Mouse (Mus musculus): ENCODE results near the gene H2-T22. TPM values are rescaled to one million over a fixed set of nuclear protein-coding genes. Genes with fewer than 3 reads are reported as not detected.

H2-T22 gene
- total and polyA plus RNA-seq, 2 experiments from 2014 or later, result 8.2 to 17.4 TPM

DNA sequence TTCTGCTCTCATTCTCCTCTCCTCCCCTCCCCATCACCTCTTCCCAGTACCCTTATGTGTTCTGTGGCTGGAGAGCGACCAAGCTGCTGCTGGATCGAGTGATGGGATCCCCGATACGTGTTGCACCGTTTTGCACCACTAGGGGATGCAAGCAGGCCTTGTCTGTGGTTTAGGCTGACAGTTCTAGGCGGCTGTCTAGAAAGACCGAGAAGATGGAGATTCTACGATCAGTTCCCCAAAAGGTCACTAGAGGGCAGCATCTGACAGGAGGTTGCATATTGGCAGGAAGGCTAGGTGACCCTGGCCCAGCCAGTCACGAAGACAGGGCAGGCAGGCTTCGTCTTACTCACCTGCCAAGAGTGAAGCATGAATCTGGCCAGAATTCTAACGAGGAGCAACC is 45.6 kb downstream of the H2-T22 start:
- H3K9me3 ChIP-seq (replicated peaks; ENCODE audit: control insufficient read depth, low read length), result no peaks in the 10 kb centered on the region
- DNase-seq (ENCODE audit: low spot score) (peak; percentile 89), ATAC-seq (ENCODE audit: insufficient read depth, low read depth) (peak; percentile 42)
- 1% methylated on average over 11 of the region's 11 CpGs for WGBS
- no peak overlapping the region for H3K4me3 ChIP-seq (ENCODE audit: low read depth, low read length)
- no peaks in the 10 kb centered on the region for H3K27me3 ChIP-seq (ENCODE audit: control insufficient read depth, insufficient read depth, low read length)
- no peaks in the 10 kb centered on the region for H3K36me3 ChIP-seq (replicated peaks; ENCODE audit: control insufficient read depth, insufficient read depth, low read length)
- no peak overlapping the region for H3K27ac ChIP-seq (ENCODE audit: low read depth)
- no peak for TF ChIP-seq EP300 (IDR thresholded peaks at IDR 0.05; ENCODE audit: low read depth)
- TF ChIP-seq CTCF (IDR thresholded peaks at IDR 0.05; ENCODE audit: low read depth), result peak; percentile 99
- peaks cover 12% of the 10 kb centered on the region for H3K4me1 ChIP-seq (ENCODE audit: control insufficient read depth, insufficient read depth)
- no peak overlapping the region for H3K4me2 ChIP-seq (ENCODE audit: low read depth, low read length)
- H3K9ac ChIP-seq (replicated peaks; ENCODE audit: low read depth, low read length), result no peak overlapping the region

DNA sequence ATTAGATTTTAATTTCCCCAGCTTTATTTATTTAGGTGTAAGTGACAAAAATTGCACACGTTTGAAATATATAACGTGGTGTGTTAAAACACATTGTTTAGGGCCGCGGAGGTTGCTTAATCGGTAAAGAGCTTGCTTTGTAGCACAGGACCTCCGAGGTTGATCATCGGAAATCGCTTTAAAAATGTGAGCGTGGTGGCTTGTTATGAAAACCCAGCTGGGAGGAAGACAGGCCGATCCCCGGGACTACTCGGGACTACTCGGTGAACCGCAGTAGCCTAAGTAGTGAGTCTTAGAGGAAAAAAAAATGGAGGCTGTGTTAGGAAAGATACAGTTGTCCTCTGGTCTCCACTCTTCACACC is 47.7 kb downstream of the H2-T22 start:
- peak overlapping the region; percentile 64 for H3K4me3 ChIP-seq (ENCODE audit: low read depth, low read length)
- no peaks in the 10 kb centered on the region for H3K36me3 ChIP-seq (replicated peaks; ENCODE audit: control insufficient read depth, insufficient read depth, low read length)
- no peak for DNase-seq (ENCODE audit: low spot score)
- H3K27me3 ChIP-seq (ENCODE audit: control insufficient read depth, insufficient read depth, low read length), result no peaks in the 10 kb centered on the region
- TF ChIP-seq CTCF (IDR thresholded peaks at IDR 0.05; ENCODE audit: low read depth) (no peak), EP300 (IDR thresholded peaks at IDR 0.05; ENCODE audit: low read depth) (no peak)
- peaks cover 12% of the 10 kb centered on the region for H3K4me1 ChIP-seq (ENCODE audit: control insufficient read depth, insufficient read depth)
- peak overlapping the region; percentile 76 for H3K4me2 ChIP-seq (ENCODE audit: low read depth, low read length)
- ATAC-seq (ENCODE audit: insufficient read depth, low read depth), result no peak
- H3K9me3 ChIP-seq (replicated peaks; ENCODE audit: control insufficient read depth, low read length), result no peaks in the 10 kb centered on the region
- peak overlapping the region; percentile 73 for H3K27ac ChIP-seq (ENCODE audit: low read depth)
- peak overlapping the region; percentile 62 for H3K9ac ChIP-seq (replicated peaks; ENCODE audit: low read depth, low read length)
- WGBS, result 6% methylated on average over 14 of the region's 14 CpGs

DNA sequence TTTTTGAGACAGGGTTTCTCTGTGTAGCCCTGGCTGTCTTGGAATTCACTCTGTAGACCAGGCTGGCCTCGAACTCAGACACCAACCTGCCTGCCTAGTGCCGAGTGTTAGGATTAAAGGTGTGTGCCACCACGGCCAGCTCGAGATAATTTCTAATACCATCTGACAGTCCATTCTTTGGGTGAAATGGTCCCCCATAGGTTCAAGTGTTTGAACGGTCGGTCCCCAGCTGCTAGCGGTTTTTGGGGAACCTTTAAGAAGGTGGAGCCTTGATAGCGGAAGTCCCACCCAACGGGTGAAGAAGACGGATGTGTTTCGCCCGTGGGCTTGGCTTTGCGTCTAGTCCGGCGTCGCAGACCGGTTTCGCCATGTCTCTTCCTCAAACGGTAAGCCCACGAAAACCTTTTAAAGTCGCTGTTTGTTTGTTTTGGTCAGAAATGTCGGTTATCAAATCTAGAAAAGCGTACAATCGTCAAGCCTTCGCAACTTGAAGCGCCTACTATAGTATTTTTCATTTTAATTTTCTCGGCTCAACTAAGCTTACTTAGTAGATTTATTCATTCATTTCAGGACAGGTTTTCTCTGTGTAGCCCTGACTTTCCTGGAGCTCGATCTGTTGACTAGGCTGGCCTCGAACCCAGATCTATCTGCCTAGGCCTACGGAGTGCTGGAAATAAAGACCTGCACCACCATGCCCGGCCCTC is 48.2 kb downstream of the H2-T22 start:
- peak; percentile 60 for ATAC-seq (ENCODE audit: insufficient read depth, low read depth)
- peak overlapping the region; percentile 76 for H3K4me2 ChIP-seq (ENCODE audit: low read depth, low read length)
- no peaks in the 10 kb centered on the region for H3K9me3 ChIP-seq (replicated peaks; ENCODE audit: control insufficient read depth, low read length)
- peak overlapping the region; percentile 62 for H3K9ac ChIP-seq (replicated peaks; ENCODE audit: low read depth, low read length)
- H3K27ac ChIP-seq (ENCODE audit: low read depth), result peak overlapping the region; percentile 73
- WGBS, result 2% methylated on average over 31 of the region's 31 CpGs
- peaks cover 12% of the 10 kb centered on the region for H3K4me1 ChIP-seq (ENCODE audit: control insufficient read depth, insufficient read depth)
- TF ChIP-seq EP300 (IDR thresholded peaks at IDR 0.05; ENCODE audit: low read depth) (no peak), CTCF (IDR thresholded peaks at IDR 0.05; ENCODE audit: low read depth) (no peak)
- 0 out of 2 replicates have a peak, but pooled peaks cover under 1% of the 10 kb centered on the region for H3K36me3 ChIP-seq (replicated peaks; ENCODE audit: control insufficient read depth, insufficient read depth, low read length)
- peak; percentile 75 for DNase-seq (ENCODE audit: low spot score)
- no peaks in the 10 kb centered on the region for H3K27me3 ChIP-seq (ENCODE audit: control insufficient read depth, insufficient read depth, low read length)
- H3K4me3 ChIP-seq (ENCODE audit: low read depth, low read length), result peak overlapping the region; percentile 64

DNA sequence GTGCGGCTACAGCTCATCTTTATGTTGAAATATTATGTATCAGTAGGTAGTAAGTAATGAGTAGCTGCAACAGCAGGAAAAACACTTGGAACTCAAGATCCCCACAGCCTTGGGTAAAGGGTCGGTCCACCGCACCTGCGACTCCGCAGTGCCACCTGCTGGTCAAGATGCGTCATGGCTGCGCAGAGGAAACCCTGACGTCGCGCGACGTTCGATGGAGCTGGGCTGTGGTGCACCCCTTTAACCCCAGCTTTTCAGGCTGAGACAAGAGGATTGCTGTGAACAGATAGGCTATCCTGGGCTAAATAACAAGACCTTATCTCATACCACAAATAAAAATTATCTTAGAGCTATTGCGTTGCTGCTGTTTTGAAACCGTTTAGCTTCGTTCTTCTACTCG is 48.9 kb downstream of the H2-T22 start:
- 6% methylated on average over 17 of the region's 17 CpGs for WGBS

DNA sequence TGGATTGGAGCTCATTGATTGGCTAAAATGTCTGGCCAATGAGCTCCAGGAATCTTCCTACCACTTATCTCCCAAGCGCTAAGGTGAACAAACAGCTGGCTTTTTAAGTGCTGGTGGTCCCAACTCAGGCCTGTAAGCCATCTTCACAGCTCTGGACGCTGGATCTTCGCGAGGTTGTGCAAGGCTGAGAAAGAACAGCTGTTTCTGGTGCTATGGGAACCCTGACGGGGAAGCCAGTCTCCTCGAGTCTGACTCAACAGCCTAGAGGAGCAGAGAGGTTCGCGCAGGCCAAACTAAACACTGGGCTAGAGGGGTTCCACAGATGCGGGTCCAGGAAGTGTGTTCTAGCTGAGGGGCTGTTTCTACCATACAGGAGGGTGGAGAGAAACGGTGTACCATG is 50.8 kb downstream of the H2-T22 start:
- Histone ChIP-seq H3K9me3 (replicated peaks; ENCODE audit: control insufficient read depth, low read length) (no peaks in the 10 kb centered on the region), H3K9ac (replicated peaks; ENCODE audit: low read depth, low read length) (no peak overlapping the region), H3K4me3 (ENCODE audit: low read depth, low read length) (no peak overlapping the region), H3K36me3 (replicated peaks; ENCODE audit: control insufficient read depth, insufficient read depth, low read length) (peaks cover 24% of the 10 kb centered on the region), H3K4me1 (ENCODE audit: control insufficient read depth, insufficient read depth) (peaks cover 6% of the 10 kb centered on the region; the same call in 1 of the 2 replicates), H3K4me2 (ENCODE audit: low read depth, low read length) (no peak overlapping the region), H3K27me3 (ENCODE audit: control insufficient read depth, insufficient read depth, low read length) (no peaks in the 10 kb centered on the region), H3K27ac (ENCODE audit: low read depth) (no peak overlapping the region)
- TF ChIP-seq CTCF (IDR thresholded peaks at IDR 0.05; ENCODE audit: low read depth) (no peak), EP300 (IDR thresholded peaks at IDR 0.05; ENCODE audit: low read depth) (no peak)
- ATAC-seq (ENCODE audit: insufficient read depth, low read depth), result no peak
- DNase-seq (ENCODE audit: low spot score), result no peak
- WGBS, result 34% methylated on average over 10 of the region's 10 CpGs

More for the DNA sequence above, 48.9 kb downstream of the H2-T22 start:
- no peak overlapping the region for H3K9ac ChIP-seq (replicated peaks; ENCODE audit: low read depth, low read length)
- peaks cover 12% of the 10 kb centered on the region for H3K4me1 ChIP-seq (ENCODE audit: control insufficient read depth, insufficient read depth)
- H3K27ac ChIP-seq (ENCODE audit: low read depth), result no peak overlapping the region
- TF ChIP-seq EP300 (IDR thresholded peaks at IDR 0.05; ENCODE audit: low read depth), result no peak
- peak; percentile 99 for TF ChIP-seq CTCF (IDR thresholded peaks at IDR 0.05; ENCODE audit: low read depth)
- no peaks in the 10 kb centered on the region for H3K9me3 ChIP-seq (replicated peaks; ENCODE audit: control insufficient read depth, low read length)
- peak; percentile 84 for DNase-seq (ENCODE audit: low spot score)
- H3K4me2 ChIP-seq (ENCODE audit: low read depth, low read length), result peak overlapping the region; percentile 76
- no peaks in the 10 kb centered on the region for H3K27me3 ChIP-seq (ENCODE audit: control insufficient read depth, insufficient read depth, low read length)
- ATAC-seq (ENCODE audit: insufficient read depth, low read depth), result peak; percentile 74
- peaks cover 7% of the 10 kb centered on the region for H3K36me3 ChIP-seq (replicated peaks; ENCODE audit: control insufficient read depth, insufficient read depth, low read length)
- peak overlapping the region; percentile 64 for H3K4me3 ChIP-seq (ENCODE audit: low read depth, low read length)

Other genes starting within 250 kb of the H2-T22 start
- gene Ier3, start 221.1 kb downstream of the H2-T22 start, total RNA-seq (2014; rRNA removed; ENCODE audit: low replicate concordance), result 41.7 and 50.5 TPM in 2 replicates
- 70.7 and 79.4 TPM in 2 replicates for gene Ier3, start 221.1 kb downstream of the H2-T22 start, polyA plus RNA-seq (2015; fragmentation: Nextera tagmentation; extraction: Ambion mirVana)
- 161 and 163 TPM in 2 replicates for gene Flot1, start 219.5 kb downstream of the H2-T22 start, total RNA-seq (2014; rRNA removed; ENCODE audit: low replicate concordance)
- gene Flot1, start 219.5 kb downstream of the H2-T22 start, polyA plus RNA-seq (2015; fragmentation: Nextera tagmentation; extraction: Ambion mirVana), result 122 and 132 TPM in 2 replicates
- gene Tubb5, start 204.4 kb downstream of the H2-T22 start, total RNA-seq (2014; rRNA removed; ENCODE audit: low replicate concordance), result 1,043 and 1,325 TPM in 2 replicates
- gene Tubb5, start 204.4 kb downstream of the H2-T22 start, polyA plus RNA-seq (2015; fragmentation: Nextera tagmentation; extraction: Ambion mirVana), result 259 and 267 TPM in 2 replicates
- 5.4 and 25.0 TPM in 2 replicates for gene Mdc1, start 201.2 kb downstream of the H2-T22 start, total RNA-seq (2014; rRNA removed; ENCODE audit: low replicate concordance)
- gene Mdc1, start 201.2 kb downstream of the H2-T22 start, polyA plus RNA-seq (2015; fragmentation: Nextera tagmentation; extraction: Ambion mirVana), result 2.3 and 3.0 TPM in 2 replicates
- 16.1 and 36.2 TPM in 2 replicates for gene Nrm, start 181.4 kb downstream of the H2-T22 start, total RNA-seq (2014; rRNA removed; ENCODE audit: low replicate concordance)
- gene Nrm, start 181.4 kb downstream of the H2-T22 start, polyA plus RNA-seq (2015; fragmentation: Nextera tagmentation; extraction: Ambion mirVana), result 18.0 and 21.6 TPM in 2 replicates
- gene Ppp1r18, start 177.2 kb downstream of the H2-T22 start, total RNA-seq (2014; rRNA removed; ENCODE audit: low replicate concordance), result 30.0 and 35.0 TPM in 2 replicates
- gene Ppp1r18, start 177.2 kb downstream of the H2-T22 start, polyA plus RNA-seq (2015; fragmentation: Nextera tagmentation; extraction: Ambion mirVana), result 10.0 and 11.6 TPM in 2 replicates
- gene Dhx16, start 162.9 kb downstream of the H2-T22 start, total RNA-seq (2014; rRNA removed; ENCODE audit: low replicate concordance), result 18.2 and 24.1 TPM in 2 replicates
- gene Dhx16, start 162.9 kb downstream of the H2-T22 start, polyA plus RNA-seq (2015; fragmentation: Nextera tagmentation; extraction: Ambion mirVana), result 14.9 and 15.0 TPM in 2 replicates
- 32.5 and 36.6 TPM in 2 replicates for gene 2310061I04Rik, start 145.3 kb downstream of the H2-T22 start, total RNA-seq (2014; rRNA removed; ENCODE audit: low replicate concordance)
- 51.9 and 53.1 TPM in 2 replicates for gene 2310061I04Rik, start 145.3 kb downstream of the H2-T22 start, polyA plus RNA-seq (2015; fragmentation: Nextera tagmentation; extraction: Ambion mirVana)
- gene Atat1, start 132.7 kb downstream of the H2-T22 start, total RNA-seq (2014; rRNA removed; ENCODE audit: low replicate concordance), result 28.6 and 31.0 TPM in 2 replicates
- 19.1 and 19.8 TPM in 2 replicates for gene Atat1, start 132.7 kb downstream of the H2-T22 start, polyA plus RNA-seq (2015; fragmentation: Nextera tagmentation; extraction: Ambion mirVana)
- 38.0 and 73.7 TPM in 2 replicates for gene Mrps18b, start 126.4 kb downstream of the H2-T22 start, total RNA-seq (2014; rRNA removed; ENCODE audit: low replicate concordance)
- gene Mrps18b, start 126.4 kb downstream of the H2-T22 start, polyA plus RNA-seq (2015; fragmentation: Nextera tagmentation; extraction: Ambion mirVana), result 68.6 and 77.0 TPM in 2 replicates
- 11.2 and 20.7 TPM in 2 replicates for gene Ppp1r10, start 126.3 kb downstream of the H2-T22 start, total RNA-seq (2014; rRNA removed; ENCODE audit: low replicate concordance)
- 14.8 and 20.2 TPM in 2 replicates for gene Ppp1r10, start 126.3 kb downstream of the H2-T22 start, polyA plus RNA-seq (2015; fragmentation: Nextera tagmentation; extraction: Ambion mirVana)
- gene Abcf1, start 73.0 kb downstream of the H2-T22 start, total RNA-seq (2014; rRNA removed; ENCODE audit: low replicate concordance), result 44.0 and 47.0 TPM in 2 replicates
- 68.5 and 74.5 TPM in 2 replicates for gene Abcf1, start 73.0 kb downstream of the H2-T22 start, polyA plus RNA-seq (2015; fragmentation: Nextera tagmentation; extraction: Ambion mirVana)
- 18.7 and 27.2 TPM in 2 replicates for gene Gnl1, start 62.9 kb downstream of the H2-T22 start, total RNA-seq (2014; rRNA removed; ENCODE audit: low replicate concordance)
- 26.2 and 30.0 TPM in 2 replicates for gene Gnl1, start 62.9 kb downstream of the H2-T22 start, polyA plus RNA-seq (2015; fragmentation: Nextera tagmentation; extraction: Ambion mirVana)
- 0.61 and 20.4 TPM in 2 replicates for gene Prr3, start 62.5 kb downstream of the H2-T22 start, total RNA-seq (2014; rRNA removed; ENCODE audit: low replicate concordance)
- 6.7 and 8.6 TPM in 2 replicates for gene Prr3, start 62.5 kb downstream of the H2-T22 start, polyA plus RNA-seq (2015; fragmentation: Nextera tagmentation; extraction: Ambion mirVana)
- gene H2-T24, start 22.2 kb downstream of the H2-T22 start, total RNA-seq (2014; rRNA removed; ENCODE audit: low replicate concordance), result 6.2 TPM in 1 of 2 replicates, not detected in the other
- gene H2-T24, start 22.2 kb downstream of the H2-T22 start, polyA plus RNA-seq (2015; fragmentation: Nextera tagmentation; extraction: Ambion mirVana), result 1.8 TPM in 2 replicates
- 19.2 and 34.8 TPM in 2 replicates for gene H2-T23, start 9.9 kb downstream of the H2-T22 start, total RNA-seq (2014; rRNA removed; ENCODE audit: low replicate concordance)
- 10.3 and 10.8 TPM in 2 replicates for gene H2-T23, start 9.9 kb downstream of the H2-T22 start, polyA plus RNA-seq (2015; fragmentation: Nextera tagmentation; extraction: Ambion mirVana)
- gene Gm6034, start 214 bp upstream of the H2-T22 start, total RNA-seq (2014; rRNA removed; ENCODE audit: low replicate concordance), result not detected in 2 replicates
- not detected in 2 replicates for gene Gm6034, start 214 bp upstream of the H2-T22 start, polyA plus RNA-seq (2015; fragmentation: Nextera tagmentation; extraction: Ambion mirVana)
- not detected in 2 replicates for gene Gm11127, start 15.6 kb upstream of the H2-T22 start, total RNA-seq (2014; rRNA removed; ENCODE audit: low replicate concordance)
- gene Gm11127, start 15.6 kb upstream of the H2-T22 start, polyA plus RNA-seq (2015; fragmentation: Nextera tagmentation; extraction: Ambion mirVana), result not detected in 2 replicates
- 0.35 TPM in 1 of 2 replicates, not detected in the other for gene Gm19684, start 78.9 kb upstream of the H2-T22 start, total RNA-seq (2014; rRNA removed; ENCODE audit: low replicate concordance)
- not detected in 2 replicates for gene Gm19684, start 78.9 kb upstream of the H2-T22 start, polyA plus RNA-seq (2015; fragmentation: Nextera tagmentation; extraction: Ambion mirVana)
- not detected in 2 replicates for gene Gm7030, start 86.7 kb upstream of the H2-T22 start, total RNA-seq (2014; rRNA removed; ENCODE audit: low replicate concordance)
- gene Gm7030, start 86.7 kb upstream of the H2-T22 start, polyA plus RNA-seq (2015; fragmentation: Nextera tagmentation; extraction: Ambion mirVana), result not detected in 2 replicates
- not detected in 2 replicates for gene Gm8909, start 125.8 kb upstream of the H2-T22 start, total RNA-seq (2014; rRNA removed; ENCODE audit: low replicate concordance)
- not detected in 2 replicates for gene Gm8909, start 125.8 kb upstream of the H2-T22 start, polyA plus RNA-seq (2015; fragmentation: Nextera tagmentation; extraction: Ambion mirVana)
- gene H2-T3, start 147.5 kb upstream of the H2-T22 start, total RNA-seq (2014; rRNA removed; ENCODE audit: low replicate concordance), result not detected in 2 replicates
- gene H2-T3, start 147.5 kb upstream of the H2-T22 start, polyA plus RNA-seq (2015; fragmentation: Nextera tagmentation; extraction: Ambion mirVana), result not detected in 2 replicates
- gene Rpp21, start 215.3 kb upstream of the H2-T22 start, total RNA-seq (2014; rRNA removed; ENCODE audit: low replicate concordance), result 5.5 and 28.3 TPM in 2 replicates
- gene Rpp21, start 215.3 kb upstream of the H2-T22 start, polyA plus RNA-seq (2015; fragmentation: Nextera tagmentation; extraction: Ambion mirVana), result 89.0 and 97.8 TPM in 2 replicates
- 7.4 and 14.3 TPM in 2 replicates for gene Trim39, start 229.5 kb upstream of the H2-T22 start, total RNA-seq (2014; rRNA removed; ENCODE audit: low replicate concordance)
- gene Trim39, start 229.5 kb upstream of the H2-T22 start, polyA plus RNA-seq (2015; fragmentation: Nextera tagmentation; extraction: Ambion mirVana), result 4.8 and 5.1 TPM in 2 replicates
- gene H2-M10.2, start 243.7 kb upstream of the H2-T22 start, total RNA-seq (2014; rRNA removed; ENCODE audit: low replicate concordance), result not detected in 2 replicates
- not detected in 2 replicates for gene H2-M10.2, start 243.7 kb upstream of the H2-T22 start, polyA plus RNA-seq (2015; fragmentation: Nextera tagmentation; extraction: Ambion mirVana)